Mouse (Mus musculus) E14TG2a.4 (cell line): Measurements from ENCODE around the gene Xirp1.
A peak's percentile ranks its signal among the peaks of the same experiment; 100 is the strongest.

Experiments
- CTCF ChIP-seq: conservative IDR thresholded peaks from 2 replicates; pipeline ENCODE4 v1.5.1; 2014; ENCODE audit warnings: low read length
- NANOG ChIP-seq: IDR thresholded peaks from 2 replicates; pipeline ENCODE4 v1.6.1; 2014; ENCODE audit warnings: borderline replicate concordance, low read length, mixed read lengths

- TF ChIP-seq CTCF, result peak; percentile 82
- no peak for TF ChIP-seq NANOG
These were observed 49.4 kb downstream of the Xirp1 start for GRCm38 (mm10) chr9:119973869-119974520.
